In the genomic region with DNA sequence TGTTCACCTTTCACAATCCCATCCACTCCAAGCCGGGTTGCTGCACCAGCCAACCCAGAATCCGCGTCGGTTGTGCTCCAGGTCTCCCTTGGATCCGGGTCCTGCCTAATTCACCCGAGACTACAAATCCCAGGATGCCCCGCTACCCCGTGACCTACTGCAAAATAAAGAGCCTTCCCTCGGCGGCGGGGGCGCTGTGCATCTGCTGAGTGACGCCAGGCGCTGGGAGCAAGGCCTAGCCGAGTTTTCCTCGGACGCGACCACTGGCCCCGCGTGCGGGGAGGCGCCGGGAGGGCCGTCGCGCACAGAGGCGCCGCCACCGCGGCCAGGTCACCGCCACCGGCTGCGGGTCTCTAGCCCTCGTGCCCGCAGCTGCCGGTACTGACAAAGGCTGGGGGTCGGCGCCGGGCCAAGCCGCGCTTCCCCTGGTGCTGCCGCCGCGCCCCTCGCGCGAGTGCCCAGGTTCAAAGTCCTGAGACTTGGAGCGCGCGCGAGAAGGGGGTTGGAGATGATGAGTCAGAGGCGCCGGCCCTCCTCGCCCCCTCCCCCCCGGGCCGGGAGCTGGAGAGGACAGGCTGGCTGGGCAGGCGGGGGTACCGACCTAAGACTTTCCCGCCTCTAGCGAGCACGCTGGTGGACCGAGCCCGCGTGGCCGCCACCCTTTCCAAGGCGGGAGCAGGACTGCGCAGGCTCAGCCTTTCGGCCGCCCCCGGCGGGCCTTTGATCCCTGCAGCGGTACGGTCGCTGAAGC, we compare ENCODE assay signal across 8 mouse cellular contexts. TPM values are rescaled to one million over a fixed set of nuclear protein-coding genes. Genes with fewer than 3 reads are reported as not detected.
DNase-seq lines count a peak whose midpoint lies in the region; ATAC-seq lines count a peak whose summit lies in the region.

No protein-coding gene starts in this region.

- no peaks in the 10 kb centered on the region for H3K27me3 ChIP-seq in intestine, embryonic 16.5 days (replicated peaks; ENCODE audit: control insufficient read depth, insufficient read depth, low read length)

- peak overlapping the region; percentile 99 for H3K27ac ChIP-seq in intestine, embryonic 16.5 days (ENCODE audit: low read length)

- peak overlapping the region; percentile 67 for H3K4me3 ChIP-seq in intestine, embryonic 16.5 days (ENCODE audit: low read length)

- H3K4me1 ChIP-seq in intestine, embryonic 16.5 days (ENCODE audit: control insufficient read depth, insufficient read depth, low read length) = peaks cover 35% of the 10 kb centered on the region

- no peaks in the 10 kb centered on the region for H3K36me3 ChIP-seq in intestine, embryonic 16.5 days (ENCODE audit: control insufficient read depth, insufficient read depth, low read length)

- DNase-seq in adrenal gland, postnatal 10 days = peak; percentile 97
- DNase-seq in embryo, embryonic 9.5 days (ENCODE audit: extremely low spot score) = peak; percentile 98
- peak; percentile 96 to 99 for DNase-seq in gastrocnemius, postnatal 4 days (ENCODE audit: low spot score in 2 of 2)
- peak; percentile 99 for DNase-seq in left cerebral cortex, postnatal 25 days (ENCODE audit: low spot score in 2 of 2)
- peak; percentile 97 for DNase-seq in mesoderm, embryonic 11.5 days (ENCODE audit: low read depth, low spot score)
- DNase-seq in right cerebral cortex, postnatal 25 days = peak; percentile 98
- peak; percentile 96 to 97 for DNase-seq in urinary bladder, postnatal 36 days (ENCODE audit: low spot score in 2 of 2)

- H3K9me3 ChIP-seq in intestine, embryonic 16.5 days (ENCODE audit: control insufficient read depth, low read length) = no peaks in the 10 kb centered on the region

- intact Hi-C loops in left cerebral cortex, postnatal 25 days (cut with DNase I) = loop anchor here (2.0 to 10.0 kb wide), 4 partner anchors 85 to 935 kb away; partner anchors contain the start of genes Hnrnpc and Mettl17

- H3K4me2 ChIP-seq in intestine, embryonic 16.5 days (ENCODE audit: low read depth, low read length) = peak overlapping the region; percentile 71

- H3K9ac ChIP-seq in intestine, embryonic 16.5 days (ENCODE audit: low read depth, low read length) = peak overlapping the region; percentile 93

- peak; percentile 83 for ATAC-seq in intestine, embryonic 16.5 days

- under 1% methylated on average over 73 of the region's 74 CpGs for WGBS in intestine, embryonic 16.5 days

RNA-seq across cellular contexts. Expression of gene Zfp219, which starts 0.8 kb away (rescaled TPM):
- total RNA-seq in adrenal gland, postnatal 10 days (2021) = 10 to 100 TPM; 54.6 to 59.2 TPM
- total RNA-seq in gastrocnemius, postnatal 4 days (2021) = 10 to 100 TPM; 28.3 to 29.7 TPM
- polyA plus RNA-seq in intestine, embryonic 16.5 days (2015; fragmentation: Nextera tagmentation; extraction: Ambion mirVana) = 19.7 and 20.5 TPM in 2 replicates
- 10 to 100 TPM; 32.0 to 36.3 TPM for total RNA-seq in left cerebral cortex, postnatal 25 days (2021)

RNA-seq across cellular contexts. Expression of gene Tmem253, which starts 4.3 kb away (rescaled TPM):
- 1 to 10 TPM; 4.8 to 7.0 TPM for total RNA-seq in adrenal gland, postnatal 10 days (2021)
- 1 to 10 TPM; 1.1 to 2.8 TPM for total RNA-seq in gastrocnemius, postnatal 4 days (2021)
- 99.0 and 118 TPM in 2 replicates for polyA plus RNA-seq in intestine, embryonic 16.5 days (2015; fragmentation: Nextera tagmentation; extraction: Ambion mirVana)
- under 1 TPM in 1 of 2 experiments, not detected in 1; 0.60 TPM for total RNA-seq in left cerebral cortex, postnatal 25 days (2021)

RNA-seq across cellular contexts. Expression of gene Olfr221, which starts 22.5 kb away (rescaled TPM):
- not detected for total RNA-seq in adrenal gland, postnatal 10 days (2021)
- not detected for total RNA-seq in gastrocnemius, postnatal 4 days (2021)
- not detected in 2 replicates for polyA plus RNA-seq in intestine, embryonic 16.5 days (2015; fragmentation: Nextera tagmentation; extraction: Ambion mirVana)
- total RNA-seq in left cerebral cortex, postnatal 25 days (2021) = not detected

RNA-seq across cellular contexts. Expression of gene Arhgef40, which starts 35.2 kb away (rescaled TPM):
- 10 to 100 TPM; 60.8 to 78.7 TPM for total RNA-seq in adrenal gland, postnatal 10 days (2021)
- 10 to 100 TPM; 90.4 to 92.7 TPM for total RNA-seq in gastrocnemius, postnatal 4 days (2021)
- polyA plus RNA-seq in intestine, embryonic 16.5 days (2015; fragmentation: Nextera tagmentation; extraction: Ambion mirVana) = 52.0 and 53.0 TPM in 2 replicates
- 10 to 100 TPM; 26.3 to 28.5 TPM for total RNA-seq in left cerebral cortex, postnatal 25 days (2021)

Comparison
In these comparisons a context has a peak if more than half of its experiments do, and no peak if none do; other contexts are left out.
1. Peak in every context shown above with its lines: DNase-seq, ATAC-seq, H3K4me3 ChIP-seq and H3K27ac ChIP-seq.